Mouse (Mus musculus) frontal cortex, adult (tissue): ENCODE measurements around the gene Inpp1.

Source experiments
- ATAC-seq: cut with Nextera tagmentation; 2 replicates; pipeline ENCODE4 v1.9.2; 2017; ENCODE audit warnings: mild to moderate bottlenecking, moderate library complexity, mixed read lengths; ENCODE audit not compliant: low TSS enrichment

Gene Inpp1

GRCm38 (mm10) chr1:52816910-52817812 lies at the start of gene Inpp1:
Inpp1 (minus strand) TSS chr1:52817688.
- peak; percentile 90 for ATAC-seq

- no peak for ATAC-seq
Observed at GRCm38 (mm10) chr1:52866007-52866406, 48.5 kb upstream of the Inpp1 start.

GRCm38 (mm10) chr1:52864220-52864619 lies 46.7 kb upstream of the Inpp1 start:
- no peak for ATAC-seq

GRCm38 (mm10) chr1:52855904-52856601 lies 38.6 kb upstream of the Inpp1 start:
- no peak for ATAC-seq

- peak; percentile 90 for ATAC-seq
Observed at GRCm38 (mm10) chr1:52854029-52854428, 36.5 kb upstream of the Inpp1 start.

- ATAC-seq = no peak
Observed at GRCm38 (mm10) chr1:52849422-52849821, 31.9 kb upstream of the Inpp1 start.

- ATAC-seq = no peak
Observed at GRCm38 (mm10) chr1:52846556-52846955, 29.1 kb upstream of the Inpp1 start.

- ATAC-seq = peak; percentile 97
Observed at GRCm38 (mm10) chr1:52844782-52845665, 27.5 kb upstream of the Inpp1 start, which contains the start of gene Hibch. Hibch (plus strand) TSS chr1:52844929.

GRCm38 (mm10) chr1:52844354-52844753 lies 26.9 kb upstream of the Inpp1 start:
- ATAC-seq = no peak

GRCm38 (mm10) chr1:52839099-52839498 lies 21.6 kb upstream of the Inpp1 start:
- no peak for ATAC-seq

GRCm38 (mm10) chr1:52817813-52818147 lies 292 bp upstream of the Inpp1 start:
- ATAC-seq = no peak; the same call in 1 of the 2 replicates

GRCm38 (mm10) chr1:52816232-52816891 lies 1.1 kb downstream of the Inpp1 start:
- ATAC-seq = 0 out of 2 replicates have a peak, but pooled peaks have one; percentile 2

GRCm38 (mm10) chr1:52808456-52808855 lies 9.0 kb downstream of the Inpp1 start:
- no peak for ATAC-seq

GRCm38 (mm10) chr1:52805041-52805440 lies 12.4 kb downstream of the Inpp1 start:
- ATAC-seq = no peak

GRCm38 (mm10) chr1:52802406-52802975 lies 15.0 kb downstream of the Inpp1 start:
- ATAC-seq = no peak

GRCm38 (mm10) chr1:52801651-52802050 lies 15.8 kb downstream of the Inpp1 start:
- ATAC-seq = no peak

- peak; percentile 74 for ATAC-seq
Observed at GRCm38 (mm10) chr1:52800340-52800740, 17.1 kb downstream of the Inpp1 start.

GRCm38 (mm10) chr1:52799772-52800171 lies 17.7 kb downstream of the Inpp1 start:
- ATAC-seq = peak; percentile 75

GRCm38 (mm10) chr1:52799056-52799726 lies 18.3 kb downstream of the Inpp1 start:
- peak; percentile 75 for ATAC-seq

- no peak for ATAC-seq
Observed at GRCm38 (mm10) chr1:52795927-52796326, 21.6 kb downstream of the Inpp1 start.
